Mouse (Mus musculus) stomach, embryonic 16.5 days (tissue): ENCODE results near the gene Mrpl23. TPM values are rescaled to one million over a fixed set of nuclear protein-coding genes. Genes with fewer than 3 reads are reported as not detected.

Experiments used
- ATAC-seq: fragments of 200-750 bp; cut with Nextera tagmentation; 2 replicates; pipeline ENCODE4 v1.8.0; 2017; ENCODE audit warnings: moderate number of reproducible peaks, moderate TSS enrichment; ENCODE audit not compliant: insufficient read depth, low FRiP score
- H3K27ac ChIP-seq: fragments of 300-500 bp; sonication (generic); 2 replicates; pipeline ENCODE4 v1.5.1; 2014; ENCODE audit warnings: low read length
- H3K27me3 ChIP-seq: fragments of 300-500 bp; sonication (generic); 2 replicates; pipeline ENCODE4 v1.6.1; 2014; ENCODE audit warnings: low read length, control low read depth, mixed read lengths; ENCODE audit not compliant: control insufficient read depth, insufficient read depth
- H3K36me3 ChIP-seq: fragments of 300-500 bp; sonication (generic); 2 replicates; pipeline ENCODE4 v1.6.1; 2014; ENCODE audit warnings: low read length; ENCODE audit not compliant: control insufficient read depth, insufficient read depth
- H3K4me1 ChIP-seq: fragments of 300-500 bp; sonication (generic); 2 replicates; pipeline ENCODE4 v1.6.1; 2014; ENCODE audit warnings: low read length, control low read depth, mixed read lengths; ENCODE audit not compliant: control insufficient read depth, insufficient read depth
- H3K4me2 ChIP-seq: fragments of 300-500 bp; sonication (generic); 2 replicates; pipeline ENCODE4 v1.6.1; 2014; ENCODE audit warnings: low read depth, low read length, mixed read lengths
- H3K4me3 ChIP-seq: fragments of 300-500 bp; sonication (generic); replicated peaks from 2 replicates; pipeline ENCODE4 v1.5.1; 2014; ENCODE audit warnings: mild to moderate bottlenecking, low read length
- H3K9ac ChIP-seq: fragments of 300-500 bp; sonication (generic); 2 replicates; pipeline ENCODE4 v1.6.1; 2014; ENCODE audit warnings: low read length
- H3K9me3 ChIP-seq: fragments of 300-500 bp; sonication (generic); replicated peaks from 2 replicates; pipeline ENCODE4 v1.6.1; 2016; ENCODE audit warnings: low read length, control low read depth; ENCODE audit not compliant: control insufficient read depth
- WGBS: fragments of 180-500 bp; shearing (Covaris S2); extraction: QIAGEN DNeasy Blood & Tissue Kit; methylation state at CpG from one replicate; pipeline ENCODE4 v1.1.7; 2014; 5-methylcytosine and 5-hydroxymethylcytosine counted together
- polyA plus RNA-seq: library from polyadenylated mRNA; unstranded; fragments of >200 nt; fragmentation: Nextera tagmentation; extraction: Ambion mirVana; gene quantifications from 2 replicates; pipeline ENCODE4 v1.2.1, GENCODE M21; 2015

Gene Mrpl23
- 16.2 and 30.7 TPM in 2 replicates for polyA plus RNA-seq

- H3K4me2 ChIP-seq, result peak within 1 kb of the TSS; percentile 88
- peaks cover 57% of the 10 kb centered on the region for H3K4me1 ChIP-seq
- no peaks in the 10 kb centered on the region for H3K27me3 ChIP-seq
- WGBS, result 5% methylated on average over 17 of the region's 17 CpGs
- H3K27ac ChIP-seq, result peak within 1 kb of the TSS; percentile 98
- peak; percentile 56 for ATAC-seq
- H3K36me3 ChIP-seq, result no peaks in the 10 kb centered on the region
- peak within 1 kb of the TSS; percentile 68 for H3K4me3 ChIP-seq
- peak within 1 kb of the TSS; percentile 92 for H3K9ac ChIP-seq
- H3K9me3 ChIP-seq, result no peaks in the 10 kb centered on the region
Measured at GRCm38 (mm10) chr7:142532671-142533058, at the start of gene Mrpl23. Gene Mrpl23 (plus strand): TSS chr7:142532686.

DNA sequence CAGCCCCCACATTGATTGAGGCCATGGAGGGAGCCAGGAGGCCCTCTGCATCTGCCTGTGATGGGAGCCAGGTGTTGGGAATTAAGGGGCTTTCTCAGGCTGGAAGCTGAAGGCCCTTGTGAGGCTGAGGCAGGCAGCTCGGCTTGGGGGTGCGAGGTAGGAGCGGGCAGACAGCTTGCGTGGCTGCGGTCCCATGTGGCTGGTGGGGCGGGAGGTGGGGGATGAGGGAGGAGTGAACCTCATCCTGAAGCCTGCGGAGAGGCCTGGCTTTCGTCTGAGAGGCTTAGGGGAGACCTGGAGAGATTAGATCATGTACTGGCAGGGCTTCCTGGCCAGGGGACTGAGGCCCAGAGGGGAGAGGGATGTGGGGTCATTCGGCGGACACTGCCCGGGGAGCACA is 49.4 kb upstream of the Mrpl23 start:
- 30% methylated on average over 11 of the region's 11 CpGs for WGBS
- peak overlapping the region; percentile 97 for H3K27ac ChIP-seq

DNA sequence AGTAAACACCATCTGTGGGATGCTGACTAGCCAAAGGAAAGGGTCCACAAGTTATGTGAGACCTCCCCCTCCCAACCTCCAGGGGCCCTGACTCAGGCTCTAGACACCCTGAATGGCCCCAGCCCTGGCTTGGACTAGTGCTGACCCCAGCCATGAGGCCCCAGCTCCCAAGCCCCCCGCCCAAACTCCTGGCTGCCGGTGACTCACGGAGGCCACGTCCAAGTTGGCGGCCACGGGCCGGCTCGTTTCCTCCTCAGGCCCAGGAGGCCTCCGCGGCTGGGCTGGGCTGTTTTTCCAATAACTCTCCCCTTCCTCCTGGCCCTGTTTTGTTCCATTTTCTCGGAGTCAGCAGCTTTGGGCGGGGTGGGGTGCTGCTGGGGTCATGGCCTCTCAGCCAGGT is 47.7 kb upstream of the Mrpl23 start:
- H3K9me3 ChIP-seq, result no peaks in the 10 kb centered on the region
- H3K27ac ChIP-seq, result peak overlapping the region; percentile 97
- no peaks in the 10 kb centered on the region for H3K27me3 ChIP-seq
- peaks cover 77% of the 10 kb centered on the region for H3K4me1 ChIP-seq
- peaks cover 5% of the 10 kb centered on the region for H3K36me3 ChIP-seq
- ATAC-seq, result no peak
- no peak overlapping the region for H3K4me3 ChIP-seq
- 65% methylated on average over 12 of the region's 12 CpGs for WGBS
- H3K4me2 ChIP-seq, result no peak overlapping the region
- peak overlapping the region; percentile 58 for H3K9ac ChIP-seq

More for the DNA sequence above, 49.4 kb upstream of the Mrpl23 start:
- peak; percentile 57 for ATAC-seq
- H3K4me1 ChIP-seq, result peaks cover 80% of the 10 kb centered on the region
- H3K36me3 ChIP-seq, result peaks cover 5% of the 10 kb centered on the region; the same call in 1 of the 2 replicates
- H3K9ac ChIP-seq, result peak overlapping the region; percentile 80
- H3K4me3 ChIP-seq, result no peak overlapping the region
- H3K9me3 ChIP-seq, result no peaks in the 10 kb centered on the region
- no peaks in the 10 kb centered on the region for H3K27me3 ChIP-seq
- H3K4me2 ChIP-seq, result peak overlapping the region; percentile 65; the same call in 1 of the 2 replicates

- H3K4me3 ChIP-seq, result no peak overlapping the region
- no peak overlapping the region for H3K4me2 ChIP-seq
- peak overlapping the region; percentile 97 for H3K27ac ChIP-seq
- ATAC-seq, result no peak
- H3K27me3 ChIP-seq, result no peaks in the 10 kb centered on the region
- peaks cover 6% of the 10 kb centered on the region for H3K36me3 ChIP-seq
- H3K9me3 ChIP-seq, result no peaks in the 10 kb centered on the region
- H3K4me1 ChIP-seq, result peaks cover 58% of the 10 kb centered on the region
- WGBS, result 52% methylated on average over 8 of the region's 8 CpGs
- H3K9ac ChIP-seq, result peak overlapping the region; percentile 63
Measured at GRCm38 (mm10) chr7:142486751-142487162, 45.7 kb upstream of the Mrpl23 start.

GRCm38 (mm10) chr7:142487341-142487859 is 45.1 kb upstream of the Mrpl23 start:
- Histone ChIP-seq H3K36me3 (peaks cover 9% of the 10 kb centered on the region), H3K9ac (peak overlapping the region; percentile 63), H3K4me1 (peaks cover 51% of the 10 kb centered on the region), H3K27ac (peak overlapping the region; percentile 97), H3K9me3 (no peaks in the 10 kb centered on the region), H3K4me3 (no peak overlapping the region), H3K27me3 (no peaks in the 10 kb centered on the region), H3K4me2 (peak overlapping the region; percentile 7; the same call in 1 of the 2 replicates)
- ATAC-seq, result peak; percentile 33
- WGBS, result 21% methylated on average over 9 of the region's 9 CpGs

DNA sequence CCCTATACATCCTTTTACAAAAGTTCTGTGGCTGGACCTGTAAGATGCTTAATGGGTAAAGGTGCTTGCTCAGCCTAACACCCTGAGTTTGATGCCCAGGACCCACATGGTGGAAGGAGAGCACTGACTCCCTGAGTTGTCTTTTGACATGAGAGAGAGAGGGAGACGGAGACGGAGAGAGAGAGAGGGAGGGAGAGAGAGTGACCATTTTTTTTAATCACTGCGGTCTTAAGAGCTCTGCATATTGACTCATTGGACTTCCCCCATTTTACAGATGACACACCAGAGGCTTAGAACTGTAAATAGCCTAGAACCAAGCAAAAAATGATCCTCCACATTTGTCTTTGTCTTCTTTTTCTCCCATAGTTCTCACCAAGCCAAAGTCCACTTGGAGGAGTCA is 44.4 kb upstream of the Mrpl23 start:
- Histone ChIP-seq H3K9me3 (no peaks in the 10 kb centered on the region), H3K4me3 (no peak overlapping the region), H3K36me3 (peaks cover 9% of the 10 kb centered on the region), H3K27me3 (no peaks in the 10 kb centered on the region), H3K4me2 (no peak overlapping the region), H3K9ac (peak overlapping the region; percentile 63), H3K27ac (peak overlapping the region; percentile 97), H3K4me1 (peaks cover 45% of the 10 kb centered on the region)
- 68% methylated on average over 3 of the region's 3 CpGs for WGBS
- no peak for ATAC-seq

GRCm38 (mm10) chr7:142493535-142493934 is 39.0 kb upstream of the Mrpl23 start:
- Histone ChIP-seq H3K4me3 (no peak overlapping the region), H3K36me3 (peaks cover 12% of the 10 kb centered on the region), H3K4me2 (no peak overlapping the region), H3K9ac (no peak overlapping the region), H3K27me3 (no peaks in the 10 kb centered on the region), H3K9me3 (no peaks in the 10 kb centered on the region), H3K27ac (peak overlapping the region; percentile 62), H3K4me1 (0 out of 2 replicates have a peak, but pooled peaks cover 2% of the 10 kb centered on the region)
- 37% methylated on average over 8 of the region's 8 CpGs for WGBS
- ATAC-seq, result no peak

GRCm38 (mm10) chr7:142496158-142496557 is 36.3 kb upstream of the Mrpl23 start:
- H3K9ac ChIP-seq, result no peak overlapping the region
- H3K4me2 ChIP-seq, result no peak overlapping the region
- 83% methylated on average over 3 of the region's 3 CpGs for WGBS
- H3K27me3 ChIP-seq, result no peaks in the 10 kb centered on the region
- H3K36me3 ChIP-seq, result peaks cover 12% of the 10 kb centered on the region; the same call in 1 of the 2 replicates
- H3K27ac ChIP-seq, result no peak overlapping the region; the same call in 1 of the 2 replicates
- no peaks in the 10 kb centered on the region for H3K4me1 ChIP-seq
- H3K9me3 ChIP-seq, result no peaks in the 10 kb centered on the region
- ATAC-seq, result no peak
- H3K4me3 ChIP-seq, result no peak overlapping the region

DNA sequence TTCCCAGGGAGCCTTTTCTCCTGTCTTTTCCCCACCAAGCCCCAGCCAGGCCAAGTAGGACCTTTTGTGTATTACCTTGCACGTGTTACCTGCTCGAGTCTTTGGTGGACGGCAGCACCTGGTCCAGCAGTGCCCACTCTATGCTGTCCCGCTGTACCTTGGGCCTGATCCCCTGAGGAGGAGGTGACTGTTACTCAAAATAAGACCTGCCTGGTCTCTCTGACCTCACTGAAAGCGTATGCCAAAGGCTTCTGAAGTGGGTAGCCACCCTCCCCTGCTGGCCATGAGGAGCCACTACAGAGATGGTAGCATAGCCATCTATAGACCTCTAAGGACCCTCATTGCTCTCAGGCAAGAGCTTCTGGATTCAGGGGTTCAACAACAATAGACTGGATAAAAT is 35.7 kb upstream of the Mrpl23 start:
- no peak overlapping the region for H3K9ac ChIP-seq
- peak overlapping the region; percentile 31 for H3K27ac ChIP-seq
- no peak overlapping the region for H3K4me2 ChIP-seq
- H3K4me3 ChIP-seq, result no peak overlapping the region
- ATAC-seq, result no peak
- no peaks in the 10 kb centered on the region for H3K9me3 ChIP-seq
- H3K36me3 ChIP-seq, result peaks cover 10% of the 10 kb centered on the region; the same call in 1 of the 2 replicates
- 88% methylated on average over 5 of the region's 5 CpGs for WGBS
- no peaks in the 10 kb centered on the region for H3K27me3 ChIP-seq
- no peaks in the 10 kb centered on the region for H3K4me1 ChIP-seq
